Mouse (Mus musculus): Measurements from ENCODE around the gene Rassf5.

Gene Rassf5

DNA sequence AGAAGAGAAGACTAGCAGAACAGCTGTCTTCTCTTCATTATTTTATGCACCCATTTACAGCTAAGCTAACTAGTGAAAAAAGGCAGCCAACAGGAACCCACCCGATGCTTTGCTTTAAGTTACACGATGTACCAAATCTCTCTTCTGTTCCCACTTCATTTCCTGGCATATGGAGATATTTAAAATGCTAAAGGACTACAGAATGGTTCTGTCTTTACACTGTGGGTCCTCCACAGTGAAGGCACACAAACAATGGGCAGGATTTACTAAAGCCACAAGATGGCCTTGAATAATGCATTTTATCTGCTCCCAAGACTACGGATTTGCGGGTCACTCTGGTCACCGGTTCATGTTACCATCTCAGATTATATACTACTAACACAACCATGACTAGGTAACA, 107.9 kb downstream of the Rassf5 start:
- DNase-seq (ENCODE audit: low spot score), result no peak

GRCm38 (mm10) chr1:131135960-131136629, 109.0 kb downstream of the Rassf5 start:
- DNase-seq (ENCODE audit: low spot score), result no peak

DNA sequence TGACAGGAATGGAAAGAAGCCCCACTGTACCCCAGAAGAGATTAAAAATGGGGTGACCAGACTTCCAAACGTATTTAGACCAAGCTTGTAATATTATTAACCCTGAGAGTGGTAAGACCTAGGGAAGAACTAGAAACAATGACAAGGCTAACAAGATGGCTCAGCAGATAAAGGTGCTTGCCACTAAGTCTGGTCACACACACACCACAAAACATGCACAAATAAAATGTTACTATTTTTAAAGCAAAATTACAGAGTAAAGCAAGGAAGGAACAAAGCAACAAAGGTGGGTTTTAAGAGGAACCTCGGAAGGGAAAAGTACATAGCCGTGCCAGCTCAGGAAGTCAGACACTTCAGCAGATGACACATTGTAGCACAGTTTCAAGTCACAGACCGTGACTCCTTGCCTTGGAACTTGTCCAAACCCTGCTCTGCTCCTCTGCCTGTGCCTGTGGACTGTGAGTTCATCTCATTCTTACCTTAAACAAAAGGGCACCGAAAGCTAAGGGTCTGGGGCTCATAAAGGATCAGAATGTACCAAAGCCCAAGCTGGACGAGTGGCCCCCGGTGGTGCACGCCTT, 110.0 kb downstream of the Rassf5 start:
- no peak for DNase-seq (ENCODE audit: low spot score)

- no peak for DNase-seq (ENCODE audit: low spot score)
These were observed 110.8 kb downstream of the Rassf5 start for GRCm38 (mm10) chr1:131134231-131134630.

Data from yolk sac, embryonic 10.5 days (tissue).